Mouse (Mus musculus): ENCODE results near the gene 3110021N24Rik. TPM values are rescaled to one million over a fixed set of nuclear protein-coding genes. Genes with fewer than 3 reads are reported as not detected.

3110021N24Rik gene
- 0.16 TPM for polyA plus RNA-seq (2014; fragmentation: Illumina TruSeq; extraction: RNeasy Lipid Tissue Mini Kit (QIAGEN cat#74804); ENCODE audit: low read depth, low replicate concordance)

GRCm38 (mm10) chr4:108719349-108719748 lies at the start of gene 3110021N24Rik:
3110021N24Rik (plus strand) TSS chr4:108719649.

GRCm38 (mm10) chr4:108780057-108780863 lies 60.8 kb downstream of the 3110021N24Rik start, which contains the start of gene Zfyve9:
Zfyve9 (minus strand) TSS chr4:108780798.

Other genes with a start within 250 kb of the 3110021N24Rik start
- 28.8 TPM for gene Prpf38a, start 140.3 kb upstream of the 3110021N24Rik start, polyA plus RNA-seq (2014; fragmentation: Illumina TruSeq; extraction: RNeasy Lipid Tissue Mini Kit (QIAGEN cat#74804); ENCODE audit: low read depth, low replicate concordance)
- gene Orc1, start 140.2 kb upstream of the 3110021N24Rik start, polyA plus RNA-seq (2014; fragmentation: Illumina TruSeq; extraction: RNeasy Lipid Tissue Mini Kit (QIAGEN cat#74804); ENCODE audit: low read depth, low replicate concordance): 0.52 TPM
- 39.2 TPM for gene Cc2d1b, start 99.7 kb upstream of the 3110021N24Rik start, polyA plus RNA-seq (2014; fragmentation: Illumina TruSeq; extraction: RNeasy Lipid Tissue Mini Kit (QIAGEN cat#74804); ENCODE audit: low read depth, low replicate concordance)
- 9.0 TPM for gene Zfyve9, start 61.1 kb downstream of the 3110021N24Rik start, polyA plus RNA-seq (2014; fragmentation: Illumina TruSeq; extraction: RNeasy Lipid Tissue Mini Kit (QIAGEN cat#74804); ENCODE audit: low read depth, low replicate concordance)
- gene Btf3l4, start 114.0 kb downstream of the 3110021N24Rik start, polyA plus RNA-seq (2014; fragmentation: Illumina TruSeq; extraction: RNeasy Lipid Tissue Mini Kit (QIAGEN cat#74804); ENCODE audit: low read depth, low replicate concordance): 103 TPM
- gene Txndc12, start 115.0 kb downstream of the 3110021N24Rik start, polyA plus RNA-seq (2014; fragmentation: Illumina TruSeq; extraction: RNeasy Lipid Tissue Mini Kit (QIAGEN cat#74804); ENCODE audit: low read depth, low replicate concordance): 41.1 TPM
- 16.1 TPM for gene Kti12, start 128.1 kb downstream of the 3110021N24Rik start, polyA plus RNA-seq (2014; fragmentation: Illumina TruSeq; extraction: RNeasy Lipid Tissue Mini Kit (QIAGEN cat#74804); ENCODE audit: low read depth, low replicate concordance)
- not detected for gene A730015C16Rik, start 129.0 kb downstream of the 3110021N24Rik start, polyA plus RNA-seq (2014; fragmentation: Illumina TruSeq; extraction: RNeasy Lipid Tissue Mini Kit (QIAGEN cat#74804); ENCODE audit: low read depth, low replicate concordance)
- 3.3 TPM for gene Rab3b, start 159.4 kb downstream of the 3110021N24Rik start, polyA plus RNA-seq (2014; fragmentation: Illumina TruSeq; extraction: RNeasy Lipid Tissue Mini Kit (QIAGEN cat#74804); ENCODE audit: low read depth, low replicate concordance)

Measured in adipose tissue, adult 10 weeks (tissue).